Mouse (Mus musculus) megakaryocyte, adult 5-6 weeks (primary cell): ENCODE measurements at regions not wholly inside any gene's neighbourhood (a gene's known extent, or its start where the extent isn't known, plus 50 kb on each side); places are given as distances from the start of the nearest gene placed in this dataset.

Source experiments
- ATAC-seq: 2 replicates; pipeline ENCODE4 v1.8.0; 2016; ENCODE audit warnings: mild to moderate bottlenecking, inconsistent platforms; ENCODE audit not compliant: poor library complexity, severe bottlenecking

GRCm38 (mm10) chr5:119596295-119596993, 74.0 kb upstream of the Tbx3 start:
- no peak for ATAC-seq

GRCm38 (mm10) chr5:119596994-119597391, 73.5 kb upstream of the Tbx3 start:
- no peak for ATAC-seq

- no peak for ATAC-seq
Observed at GRCm38 (mm10) chr5:119597530-119597929, 72.9 kb upstream of the Tbx3 start.

GRCm38 (mm10) chr5:119598166-119598565, 72.3 kb upstream of the Tbx3 start:
- no peak for ATAC-seq

DNA sequence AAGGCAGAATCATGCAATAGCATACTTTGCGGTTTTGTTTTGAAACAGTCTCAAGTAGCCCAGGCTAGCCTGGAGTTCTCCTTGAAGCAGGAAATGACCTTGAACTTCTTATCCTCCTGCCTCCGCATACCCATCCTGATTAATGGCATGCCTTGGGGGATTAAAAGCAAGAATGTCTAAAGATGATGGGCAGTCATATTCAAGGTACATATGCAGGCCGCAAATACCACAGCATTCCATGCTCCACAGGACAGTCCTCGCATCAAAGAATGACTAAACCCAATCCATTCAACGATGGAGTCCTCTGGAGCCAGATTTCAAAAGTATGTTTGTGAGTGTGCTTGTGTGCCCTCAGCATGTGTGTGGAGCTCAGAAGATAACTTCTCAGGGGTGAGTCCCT, 69.1 kb upstream of the Tbx3 start:
- no peak for ATAC-seq

DNA sequence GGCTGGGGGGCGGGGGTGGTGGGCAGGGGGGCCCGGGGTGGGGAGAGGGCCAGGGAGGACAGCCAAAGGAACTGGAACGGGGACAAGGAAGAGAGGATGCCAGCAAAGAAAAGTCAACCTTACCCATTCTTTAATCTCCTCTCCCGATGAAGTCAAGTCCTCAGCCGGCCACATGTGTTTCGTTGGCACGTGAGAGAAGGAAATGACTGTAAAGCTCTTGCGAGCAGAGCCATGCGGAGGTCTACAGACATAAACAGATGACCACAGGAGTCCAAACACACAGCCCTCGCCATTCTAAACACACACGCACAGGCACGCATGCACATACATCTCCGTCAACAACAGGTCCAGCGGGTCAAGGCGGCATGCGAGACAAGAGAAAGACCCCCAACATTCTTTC, 68.5 kb upstream of the Tbx3 start:
- ATAC-seq, result no peak

DNA sequence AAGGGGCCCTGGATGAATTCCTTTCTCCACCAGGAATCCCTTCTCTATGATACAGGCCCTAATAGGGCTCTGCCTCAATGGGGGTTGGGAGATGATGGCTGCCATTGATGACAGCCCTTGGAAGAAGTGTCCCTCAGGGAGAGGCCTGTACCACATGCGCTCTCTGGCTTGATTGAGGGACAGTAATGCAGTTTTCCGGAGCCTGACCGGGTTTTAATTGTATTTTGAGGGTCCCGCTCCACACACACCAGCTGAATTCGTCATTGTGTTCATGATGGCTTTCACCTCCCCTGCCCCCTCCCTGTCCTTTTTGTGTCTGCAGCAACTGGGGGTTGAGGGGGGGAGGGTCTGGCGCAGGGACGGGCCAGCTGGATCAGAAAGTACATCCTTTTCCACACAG, 65.0 kb upstream of the Tbx3 start:
- ATAC-seq, result no peak

- no peak for ATAC-seq
Observed at GRCm38 (mm10) chr5:119613413-119613812, 57.1 kb upstream of the Tbx3 start.

GRCm38 (mm10) chr5:119613981-119614770, 56.3 kb upstream of the Tbx3 start:
- no peak for ATAC-seq

- ATAC-seq, result no peak
Observed at GRCm38 (mm10) chr5:119615681-119616080, 54.8 kb upstream of the Tbx3 start.

GRCm38 (mm10) chr5:119617856-119618255, 52.6 kb upstream of the Tbx3 start:
- no peak for ATAC-seq

DNA sequence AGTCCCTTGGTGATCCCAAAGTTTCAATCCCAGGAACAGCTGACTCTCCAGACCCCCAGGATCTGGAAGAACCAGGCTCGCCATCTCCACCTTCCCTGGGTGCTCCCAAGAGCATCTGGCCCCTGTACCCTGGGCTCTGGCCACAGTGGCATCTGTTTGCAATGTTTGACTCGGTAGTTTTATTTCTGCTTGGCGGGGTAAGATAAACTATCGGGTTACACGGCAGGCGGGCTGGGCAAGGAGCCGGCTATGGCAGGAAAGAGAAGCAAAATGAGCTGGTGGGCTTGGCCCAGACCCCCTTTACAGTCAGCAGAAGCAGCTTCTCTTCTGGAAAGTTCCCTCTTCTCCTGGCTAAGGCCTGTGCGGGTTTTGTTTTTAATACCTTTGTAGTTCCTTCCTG, 50.6 kb upstream of the Tbx3 start:
- no peak for ATAC-seq
